Mouse (Mus musculus): Measurements from ENCODE around the gene Ccdc194.

- no peak for TF ChIP-seq FLI1 (IDR thresholded peaks at IDR 0.05; ENCODE audit: low read length)
- no peak for TF ChIP-seq GATA1 (IDR thresholded peaks at IDR 0.05; ENCODE audit: borderline replicate concordance, low read length)
Observed at GRCm38 (mm10) chr8:71484736-71485135, 40.8 kb downstream of the Ccdc194 start.

Data from megakaryocyte, embryonic 14.5 days (primary cell).